Mouse (Mus musculus) stomach, postnatal 0 days (tissue): ENCODE results near the gene Sfxn5.

Source experiments
- CTCF ChIP-seq: IDR thresholded peaks from 2 replicates; pipeline ENCODE4 v1.5.1; 2016; ENCODE audit warnings: antibody characterized with exemption, low read depth, mild to moderate bottlenecking, moderate library complexity
- EP300 ChIP-seq: optimal IDR thresholded peaks from 2 replicates; pipeline ENCODE3; 2016; ENCODE audit warnings: antibody characterized with exemption

DNA sequence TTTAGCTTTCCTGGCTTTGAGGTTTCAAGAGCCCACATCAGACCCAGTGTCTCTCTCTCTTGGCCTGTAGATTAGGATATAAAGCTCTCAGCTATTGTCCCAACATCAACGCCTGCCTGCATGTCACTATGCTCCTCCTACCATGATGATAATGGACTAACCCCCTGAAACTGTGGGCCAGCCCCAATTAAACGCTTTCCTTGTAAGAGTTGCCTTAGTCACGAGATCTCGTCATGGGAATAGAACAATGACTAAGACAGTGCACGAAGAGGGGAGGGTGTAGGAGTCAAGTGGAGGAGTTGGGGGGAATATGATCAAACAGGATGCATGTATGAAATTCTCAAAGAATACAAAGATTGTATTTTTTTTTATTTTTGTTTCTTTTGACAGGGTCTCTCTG lies 28.3 kb downstream of the Sfxn5 start:
- no peak for TF ChIP-seq CTCF
- TF ChIP-seq EP300 = no peak
